Mouse (Mus musculus): ENCODE data around the gene BC030870. TPM values are rescaled to one million over a fixed set of nuclear protein-coding genes. Genes with fewer than 3 reads are reported as not detected.

Gene BC030870
- polyA plus RNA-seq (2015; fragmentation: Nextera tagmentation; extraction: Ambion mirVana), result 0.13 and 0.17 TPM in 2 replicates

GRCm38 (mm10) chr8:65129199-65129788, at the start of gene BC030870:
Gene BC030870, minus strand, starts transcription at chr8:65129563.

GRCm38 (mm10) chr8:65074733-65075132, 54.6 kb downstream of the BC030870 start, which contains the start of gene Gm10663:
Gene Gm10663, plus strand, starts transcription at chr8:65075033.

GRCm38 (mm10) chr8:65037117-65037533, 92.2 kb downstream of the BC030870 start, which contains the start of gene Apela:
Gene Apela, minus strand, starts transcription at chr8:65037336.

Small RNAs within 50 kb of the gene (microRNA-seq; reads per million reads assigned to microRNA genes)
- gene Gm24333, result not detected

Other genes with a start within 250 kb of the BC030870 start
- 19.8 and 23.3 TPM in 2 replicates for gene Tmem192, start 182.4 kb downstream of the BC030870 start, polyA plus RNA-seq (2015; fragmentation: Nextera tagmentation; extraction: Ambion mirVana)
- gene Trim75, start 141.7 kb downstream of the BC030870 start, polyA plus RNA-seq (2015; fragmentation: Nextera tagmentation; extraction: Ambion mirVana), result not detected in 2 replicates
- gene Trim61, start 111.0 kb downstream of the BC030870 start, polyA plus RNA-seq (2015; fragmentation: Nextera tagmentation; extraction: Ambion mirVana), result not detected in 2 replicates
- not detected in 2 replicates for gene Trim60, start 111.0 kb downstream of the BC030870 start, polyA plus RNA-seq (2015; fragmentation: Nextera tagmentation; extraction: Ambion mirVana)
- 1.7 and 3.0 TPM in 2 replicates for gene Apela, start 92.2 kb downstream of the BC030870 start, polyA plus RNA-seq (2015; fragmentation: Nextera tagmentation; extraction: Ambion mirVana)
- not detected in 2 replicates for gene Gm10663, start 54.5 kb downstream of the BC030870 start, polyA plus RNA-seq (2015; fragmentation: Nextera tagmentation; extraction: Ambion mirVana)